Mouse (Mus musculus) lung, postnatal 0 days (tissue): ENCODE data around the gene Rsf1. TPM values are rescaled to one million over a fixed set of nuclear protein-coding genes. Genes with fewer than 3 reads are reported as not detected.

Source experiments
- ATAC-seq: fragments of 200-750 bp; cut with Nextera tagmentation; 2 replicates; pipeline ENCODE4 v1.8.0; 2017; ENCODE audit warnings: moderate library complexity
- DNase-seq: peaks from one replicate; pipeline ENCODE4 v3.0.0-alpha.2; 2016; ENCODE audit warnings: low spot score
- H3K27ac ChIP-seq: fragments of 300-500 bp; sonication (generic); 2 replicates; pipeline ENCODE4 v1.5.1; 2014; ENCODE audit warnings: antibody characterized with exemption, mild to moderate bottlenecking, low read length, mixed read lengths
- H3K27me3 ChIP-seq: fragments of 300-500 bp; sonication (generic); replicated peaks from 2 replicates; pipeline ENCODE4 v1.6.1; 2014; ENCODE audit warnings: low read length, mixed read lengths; ENCODE audit not compliant: insufficient read depth
- H3K36me3 ChIP-seq: fragments of 300-500 bp; sonication (generic); 2 replicates; pipeline ENCODE4 v1.6.1; 2014; ENCODE audit warnings: low read length, mixed read lengths; ENCODE audit not compliant: insufficient read depth
- H3K4me1 ChIP-seq: fragments of 300-500 bp; sonication (generic); 2 replicates; pipeline ENCODE4 v1.6.1; 2014; ENCODE audit warnings: antibody characterized with exemption, low read depth, low read length, mixed read lengths; ENCODE audit not compliant: insufficient read depth
- H3K4me2 ChIP-seq: fragments of 300-500 bp; sonication (generic); replicated peaks from 2 replicates; pipeline ENCODE4 v1.6.1; 2014; ENCODE audit warnings: low read depth, mild to moderate bottlenecking, low read length, moderate library complexity, mixed read lengths
- H3K4me3 ChIP-seq: fragments of 300-500 bp; sonication (generic); 2 replicates; pipeline ENCODE4 v1.5.1; 2014; ENCODE audit warnings: low read depth, low read length
- H3K9ac ChIP-seq: fragments of 300-500 bp; sonication (generic); replicated peaks from 2 replicates; pipeline ENCODE4 v1.6.1; 2014; ENCODE audit warnings: low read depth, mild to moderate bottlenecking
- H3K9me3 ChIP-seq: fragments of 300-500 bp; sonication (generic); 2 replicates; pipeline ENCODE4 v1.6.1; 2016; ENCODE audit warnings: low read length, mixed read lengths
- CTCF ChIP-seq: IDR thresholded peaks from 2 replicates; pipeline ENCODE4 v1.5.1; 2016; ENCODE audit warnings: antibody characterized with exemption, mild to moderate bottlenecking
- EP300 ChIP-seq: IDR thresholded peaks from 2 replicates; pipeline ENCODE4 v1.6.1; 2016; ENCODE audit warnings: antibody characterized with exemption, mild to moderate bottlenecking, control low read depth
- WGBS: fragments of 180-500 bp; shearing (Covaris S2); extraction: QIAGEN DNeasy Blood & Tissue Kit; methylation state at CpG from one replicate; pipeline ENCODE4 v1.1.7; 2014; 5-methylcytosine and 5-hydroxymethylcytosine counted together
- polyA plus RNA-seq: library from polyadenylated mRNA; unstranded; fragments of >200 nt; fragmentation: Nextera tagmentation; extraction: Ambion mirVana; gene quantifications from 2 replicates; pipeline ENCODE4 v1.2.1, GENCODE M21; 2015

Gene Rsf1
- polyA plus RNA-seq, 1 experiment from 2014 or later, result 16.2 TPM

DNA sequence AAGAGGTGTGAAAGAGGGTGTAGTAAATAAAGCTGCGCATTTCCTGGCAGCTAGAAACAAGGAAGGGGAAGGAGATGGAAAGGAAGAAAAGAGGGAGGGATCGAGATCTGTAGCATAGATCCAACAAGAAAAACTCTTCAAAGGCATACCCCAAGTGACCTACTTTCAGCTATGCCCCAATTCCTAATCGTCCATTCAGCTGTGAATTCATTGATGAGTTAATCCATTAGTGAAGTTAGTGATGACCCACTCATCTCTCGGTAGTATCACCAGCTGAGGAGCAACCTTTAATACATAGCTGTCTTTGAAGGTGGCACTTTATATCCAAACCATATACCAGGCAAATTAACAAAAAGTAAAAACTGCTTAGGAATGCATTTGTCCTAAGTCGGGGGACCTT lies 8.8 kb downstream of the Rsf1 start:
- H3K9me3 ChIP-seq, result no peaks in the 10 kb centered on the region
- no peak for ATAC-seq
- H3K4me2 ChIP-seq, result no peak overlapping the region
- no peak for DNase-seq
- H3K27me3 ChIP-seq, result no peaks in the 10 kb centered on the region
- no peaks in the 10 kb centered on the region for H3K36me3 ChIP-seq
- peaks cover 11% of the 10 kb centered on the region; the same call in 1 of the 2 replicates for H3K4me1 ChIP-seq
- no peak overlapping the region for H3K9ac ChIP-seq
- 83% methylated on average over 5 of the region's 5 CpGs for WGBS
- no peak overlapping the region for H3K4me3 ChIP-seq
- H3K27ac ChIP-seq, result no peak overlapping the region
- TF ChIP-seq CTCF (no peak), EP300 (no peak)

DNA sequence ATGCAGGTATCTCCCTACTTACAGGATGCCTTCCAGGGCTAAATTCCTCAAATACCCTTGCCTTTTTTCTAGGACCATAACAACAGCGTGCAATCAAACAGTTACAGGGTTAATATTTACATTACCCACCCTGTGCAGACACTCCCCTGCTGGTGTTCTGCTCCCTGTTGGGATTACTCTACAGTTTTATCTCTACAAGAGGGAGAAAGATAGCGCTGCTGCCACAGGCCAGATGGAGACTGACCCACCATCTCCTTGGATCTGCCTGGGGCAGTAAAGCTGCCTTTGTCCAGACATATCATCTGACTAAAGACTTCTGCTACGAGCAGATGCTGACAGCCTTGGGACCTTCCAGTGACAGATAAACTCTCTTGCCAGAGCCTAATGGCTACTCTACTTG lies 10.8 kb downstream of the Rsf1 start:
- Histone ChIP-seq H3K27ac (no peak overlapping the region), H3K9ac (no peak overlapping the region), H3K4me3 (no peak overlapping the region), H3K9me3 (no peaks in the 10 kb centered on the region), H3K36me3 (no peaks in the 10 kb centered on the region), H3K27me3 (no peaks in the 10 kb centered on the region), H3K4me2 (no peak overlapping the region), H3K4me1 (peaks cover 11% of the 10 kb centered on the region; the same call in 1 of the 2 replicates)
- DNase-seq (no peak), ATAC-seq (no peak)
- 22% methylated on average over 3 of the region's 3 CpGs for WGBS
- TF ChIP-seq EP300, result no peak
- no peak for TF ChIP-seq CTCF

DNA sequence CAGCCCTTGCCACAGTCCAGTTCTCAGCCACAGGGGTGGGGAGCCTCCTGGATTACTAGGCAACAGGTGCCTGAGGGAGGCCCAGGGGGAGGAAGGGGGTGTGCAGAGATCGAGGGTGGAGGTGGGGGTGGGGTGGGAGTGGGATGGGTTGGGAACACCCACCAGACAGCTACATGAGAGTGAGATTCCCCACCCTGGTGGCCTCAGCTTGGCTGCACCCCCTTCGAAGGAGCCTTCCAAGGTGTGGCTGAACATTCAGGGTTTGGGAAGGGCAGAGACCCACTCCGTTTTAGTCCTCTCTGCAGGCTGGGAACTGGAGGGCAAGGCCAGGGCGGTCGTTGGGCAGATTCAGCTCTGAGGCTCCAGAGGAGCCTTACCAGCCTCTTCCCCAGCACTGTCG lies 11.6 kb downstream of the Rsf1 start:
- Histone ChIP-seq H3K36me3 (no peaks in the 10 kb centered on the region), H3K27me3 (no peaks in the 10 kb centered on the region), H3K4me1 (peaks cover 11% of the 10 kb centered on the region; the same call in 1 of the 2 replicates), H3K9ac (no peak overlapping the region), H3K4me2 (no peak overlapping the region), H3K4me3 (no peak overlapping the region), H3K27ac (no peak overlapping the region), H3K9me3 (no peaks in the 10 kb centered on the region)
- ATAC-seq (no peak), DNase-seq (no peak)
- TF ChIP-seq CTCF, result no peak
- TF ChIP-seq EP300, result no peak
- 77% methylated on average over 5 of the region's 6 CpGs for WGBS

DNA sequence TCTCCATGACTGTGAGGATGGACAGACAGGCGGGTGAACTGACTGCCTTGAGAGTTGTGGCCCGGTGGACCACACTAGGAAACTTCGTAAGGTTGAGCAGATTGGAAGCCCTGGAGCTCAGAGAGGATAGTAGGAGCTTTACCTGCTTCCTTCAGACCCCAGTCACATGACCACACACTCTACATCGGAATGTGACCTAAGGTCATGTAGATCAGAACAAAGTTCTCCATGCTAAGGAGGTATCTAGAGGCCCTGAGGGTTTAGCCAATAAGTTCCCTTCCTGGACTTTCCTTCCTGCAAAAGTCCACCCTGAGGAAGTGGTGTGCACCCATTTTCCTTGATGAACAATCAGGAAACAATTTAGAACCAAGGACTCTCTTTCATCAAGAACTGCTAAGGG lies 12.7 kb downstream of the Rsf1 start:
- Histone ChIP-seq H3K4me2 (no peak overlapping the region), H3K9me3 (no peaks in the 10 kb centered on the region), H3K36me3 (no peaks in the 10 kb centered on the region), H3K9ac (no peak overlapping the region), H3K4me1 (peaks cover 11% of the 10 kb centered on the region; the same call in 1 of the 2 replicates), H3K4me3 (no peak overlapping the region), H3K27ac (no peak overlapping the region), H3K27me3 (no peaks in the 10 kb centered on the region)
- TF ChIP-seq EP300 (no peak), CTCF (no peak)
- no peak for DNase-seq
- ATAC-seq, result no peak
- 94% methylated on average over 4 of the region's 4 CpGs for WGBS

DNA sequence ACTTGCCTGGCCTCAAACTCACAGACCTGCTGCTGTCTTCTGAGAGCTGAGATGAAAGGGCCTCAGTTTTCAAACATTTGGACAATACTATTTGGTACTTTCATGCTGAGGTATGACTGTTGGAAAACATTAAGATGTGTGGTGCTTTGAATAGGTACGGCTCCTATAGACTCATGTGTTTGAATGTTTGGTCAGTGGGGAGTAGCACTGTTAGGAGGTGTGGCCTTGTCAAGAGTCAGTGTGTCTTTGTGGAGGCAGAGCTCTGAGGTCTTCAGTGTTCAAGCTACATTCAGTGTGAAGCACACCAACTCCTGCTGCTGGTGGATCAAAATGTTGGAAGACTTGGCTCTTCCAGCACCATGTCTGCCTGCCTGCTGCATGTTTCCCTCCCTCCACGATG lies 13.8 kb downstream of the Rsf1 start:
- ATAC-seq, result no peak
- 68% methylated on average over 2 of the region's 2 CpGs for WGBS
- TF ChIP-seq CTCF, result no peak
- TF ChIP-seq EP300, result no peak

DNA sequence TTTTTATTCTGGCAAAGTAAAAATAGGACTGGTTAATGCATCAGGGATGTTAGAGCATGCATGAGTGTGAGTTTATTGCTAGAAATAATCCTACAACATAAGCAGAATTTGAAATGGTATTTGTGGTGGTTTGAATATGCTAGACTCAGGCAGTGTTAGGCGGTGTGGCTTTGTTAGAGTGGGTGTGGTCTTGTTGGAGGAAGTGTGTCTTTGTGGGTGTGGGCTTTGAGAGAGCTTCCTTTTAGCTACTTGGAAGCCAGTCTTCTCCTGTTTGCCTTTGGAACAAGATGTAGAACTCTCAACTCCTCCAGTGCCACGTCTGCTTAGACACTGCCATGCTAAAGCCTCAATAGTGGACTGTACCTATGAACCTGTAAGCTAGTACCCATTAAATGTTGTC lies 18.9 kb downstream of the Rsf1 start:
- no peak for ATAC-seq
- no peaks in the 10 kb centered on the region for H3K9me3 ChIP-seq
- H3K4me3 ChIP-seq, result no peak overlapping the region
- H3K4me1 ChIP-seq, result no peaks in the 10 kb centered on the region
- H3K9ac ChIP-seq, result no peak overlapping the region
- no peaks in the 10 kb centered on the region for H3K27me3 ChIP-seq
- TF ChIP-seq EP300, result no peak
- no peak for TF ChIP-seq CTCF
- WGBS, result 72% methylated on average over 2 of the region's 2 CpGs
- H3K36me3 ChIP-seq, result no peaks in the 10 kb centered on the region
- no peak overlapping the region for H3K4me2 ChIP-seq
- no peak overlapping the region for H3K27ac ChIP-seq
- DNase-seq, result peak; percentile 14

More for the DNA sequence above, 13.8 kb downstream of the Rsf1 start:
- H3K4me3 ChIP-seq, result no peak overlapping the region
- peaks cover 11% of the 10 kb centered on the region; the same call in 1 of the 2 replicates for H3K4me1 ChIP-seq
- no peak overlapping the region for H3K4me2 ChIP-seq
- no peaks in the 10 kb centered on the region for H3K36me3 ChIP-seq
- H3K27me3 ChIP-seq, result no peaks in the 10 kb centered on the region
- H3K9me3 ChIP-seq, result no peaks in the 10 kb centered on the region
- H3K9ac ChIP-seq, result no peak overlapping the region
- no peak for DNase-seq
- no peak overlapping the region for H3K27ac ChIP-seq

DNA sequence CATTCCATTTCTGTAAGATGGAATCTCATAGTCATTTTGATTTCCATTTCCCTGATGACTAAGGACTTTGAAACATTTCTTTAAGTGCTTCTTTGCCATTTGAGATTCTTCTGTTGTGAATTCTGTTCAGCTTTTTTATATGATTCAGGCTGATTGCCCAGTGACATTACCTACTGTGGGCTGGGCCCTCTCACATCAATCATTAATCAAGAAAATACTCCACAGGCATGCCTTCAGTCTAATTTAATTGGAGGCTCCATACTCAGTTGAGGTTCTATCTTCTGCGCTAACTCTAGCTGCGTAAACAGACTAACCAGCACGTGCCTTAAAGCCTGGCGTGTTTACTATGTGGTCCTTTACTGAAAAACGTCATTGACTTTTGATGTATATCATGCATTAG lies 41.7 kb downstream of the Rsf1 start:
- H3K4me3 ChIP-seq, result no peak overlapping the region
- H3K27ac ChIP-seq, result no peak overlapping the region
- no peaks in the 10 kb centered on the region for H3K9me3 ChIP-seq
- no peak for ATAC-seq
- H3K36me3 ChIP-seq, result 0 out of 2 replicates have a peak, but pooled peaks cover 3% of the 10 kb centered on the region
- TF ChIP-seq EP300, result no peak
- no peak overlapping the region for H3K9ac ChIP-seq
- no peaks in the 10 kb centered on the region for H3K27me3 ChIP-seq
- no peak overlapping the region for H3K4me2 ChIP-seq
- WGBS, result 80% methylated on average over 5 of the region's 5 CpGs
- H3K4me1 ChIP-seq, result no peaks in the 10 kb centered on the region
- DNase-seq, result no peak
